Mouse (Mus musculus) lung, embryonic 16.5 days (tissue): Measurements from ENCODE around the gene C8g. TPM values are rescaled to one million over a fixed set of nuclear protein-coding genes. Genes with fewer than 3 reads are reported as not detected.
A peak's percentile ranks its signal among the peaks of the same experiment; 100 is the strongest.

ENCODE experiments used
- ATAC-seq: fragments of 200-750 bp; cut with Nextera tagmentation; 2 replicates; pipeline ENCODE4 v1.8.0; 2017; ENCODE audit warnings: low read depth, mild to moderate bottlenecking, moderate library complexity
- H3K27ac ChIP-seq: fragments of 300-500 bp; sonication (generic); 2 replicates; pipeline ENCODE4 v1.5.1; 2014; ENCODE audit warnings: mild to moderate bottlenecking, control low read depth, low read length
- H3K27me3 ChIP-seq: fragments of 300-500 bp; sonication (generic); 2 replicates; pipeline ENCODE4 v1.6.1; 2014; ENCODE audit warnings: low read depth, low read length, mixed read lengths; ENCODE audit not compliant: control insufficient read depth, insufficient read depth
- H3K36me3 ChIP-seq: fragments of 300-500 bp; sonication (generic); 2 replicates; pipeline ENCODE4 v1.6.1; 2014; ENCODE audit warnings: low read length; ENCODE audit not compliant: control insufficient read depth, insufficient read depth
- H3K4me1 ChIP-seq: fragments of 300-500 bp; sonication (generic); replicated peaks from 2 replicates; pipeline ENCODE4 v1.6.1; 2014; ENCODE audit warnings: low read length, mixed read lengths; ENCODE audit not compliant: control insufficient read depth, insufficient read depth
- H3K4me2 ChIP-seq: fragments of 300-500 bp; sonication (generic); 2 replicates; pipeline ENCODE4 v1.6.1; 2014; ENCODE audit warnings: low read depth, low read length, control low read depth
- H3K4me3 ChIP-seq: fragments of 300-500 bp; sonication (generic); 2 replicates; pipeline ENCODE4 v1.5.1; 2014; ENCODE audit warnings: mild to moderate bottlenecking, low read length, control low read depth
- H3K9ac ChIP-seq: fragments of 300-500 bp; sonication (generic); 2 replicates; pipeline ENCODE4 v1.6.1; 2014; ENCODE audit warnings: low read length, control low read depth
- H3K9me3 ChIP-seq: fragments of 300-500 bp; sonication (generic); 2 replicates; pipeline ENCODE4 v1.6.1; 2016; ENCODE audit warnings: low read length; ENCODE audit not compliant: control insufficient read depth
- WGBS: fragments of 180-500 bp; shearing (Covaris S2); extraction: QIAGEN DNeasy Blood & Tissue Kit; methylation state at CpG from one replicate; pipeline ENCODE4 v1.1.7; 2014; 5-methylcytosine and 5-hydroxymethylcytosine counted together
- polyA plus RNA-seq: library from polyadenylated mRNA; unstranded; fragments of >200 nt; fragmentation: Nextera tagmentation; extraction: Ambion mirVana; gene quantifications from 2 replicates; pipeline ENCODE4 v1.2.1, GENCODE M21; 2015

C8g gene
- polyA plus RNA-seq, 1 experiment from 2014 or later = 6.5 TPM

- 73% methylated on average over 2 of the region's 2 CpGs for WGBS
- H3K4me1 ChIP-seq = peaks cover 8% of the 10 kb centered on the region; the same call in 1 of the 2 replicates
- no peak for ATAC-seq
- H3K27me3 ChIP-seq = no peaks in the 10 kb centered on the region
- no peaks in the 10 kb centered on the region for H3K36me3 ChIP-seq
- H3K27ac ChIP-seq = no peak overlapping the region
- H3K9me3 ChIP-seq = no peaks in the 10 kb centered on the region
- H3K4me3 ChIP-seq = no peak overlapping the region
- no peak overlapping the region for H3K9ac ChIP-seq
- no peak overlapping the region for H3K4me2 ChIP-seq
Observed at GRCm38 (mm10) chr2:25472550-25472949, 29.0 kb downstream of the C8g start.

GRCm38 (mm10) chr2:25469969-25470368, 31.6 kb downstream of the C8g start, which contains the start of gene Ptgds:
Gene Ptgds, minus strand, starts transcription at chr2:25470046.
- Histone ChIP-seq H3K9me3 (no peaks in the 10 kb centered on the region), H3K36me3 (no peaks in the 10 kb centered on the region), H3K4me2 (no peak within 1 kb of the TSS), H3K27me3 (no peaks in the 10 kb centered on the region), H3K4me1 (peaks cover 8% of the 10 kb centered on the region; the same call in 1 of the 2 replicates), H3K4me3 (no peak within 1 kb of the TSS), H3K9ac (no peak within 1 kb of the TSS), H3K27ac (peak within 1 kb of the TSS; percentile 55)
- ATAC-seq = no peak
- WGBS = 40% methylated on average over 6 of the region's 6 CpGs

- peak overlapping the region; percentile 55 for H3K27ac ChIP-seq
- no peak overlapping the region for H3K4me3 ChIP-seq
- no peak overlapping the region for H3K9ac ChIP-seq
- ATAC-seq = peak; percentile 77
- no peaks in the 10 kb centered on the region for H3K36me3 ChIP-seq
- no peak overlapping the region for H3K4me2 ChIP-seq
- H3K27me3 ChIP-seq = no peaks in the 10 kb centered on the region
- 60% methylated on average over 10 of the region's 10 CpGs for WGBS
- H3K4me1 ChIP-seq = peaks cover 8% of the 10 kb centered on the region; the same call in 1 of the 2 replicates
- no peaks in the 10 kb centered on the region for H3K9me3 ChIP-seq
Observed at GRCm38 (mm10) chr2:25468962-25469915, 32.3 kb downstream of the C8g start.

- H3K4me3 ChIP-seq = no peak overlapping the region
- H3K9ac ChIP-seq = no peak overlapping the region
- WGBS = 65% methylated on average over 14 of the region's 14 CpGs
- H3K27ac ChIP-seq = no peak overlapping the region
- no peak overlapping the region for H3K4me2 ChIP-seq
- no peak for ATAC-seq
- H3K9me3 ChIP-seq = no peaks in the 10 kb centered on the region
- H3K27me3 ChIP-seq = no peaks in the 10 kb centered on the region
- peaks cover 8% of the 10 kb centered on the region; the same call in 1 of the 2 replicates for H3K4me1 ChIP-seq
- no peaks in the 10 kb centered on the region for H3K36me3 ChIP-seq
Observed at GRCm38 (mm10) chr2:25467606-25468303, 33.8 kb downstream of the C8g start.

- Histone ChIP-seq H3K27ac (no peak overlapping the region), H3K9ac (no peak overlapping the region), H3K4me1 (peaks cover 14% of the 10 kb centered on the region), H3K36me3 (no peaks in the 10 kb centered on the region), H3K27me3 (no peaks in the 10 kb centered on the region), H3K4me2 (no peak overlapping the region), H3K9me3 (no peaks in the 10 kb centered on the region), H3K4me3 (no peak overlapping the region)
- WGBS = 41% methylated on average over 10 of the region's 10 CpGs
- ATAC-seq = no peak
Observed at GRCm38 (mm10) chr2:25465816-25466635, 35.5 kb downstream of the C8g start.

- WGBS = 78% methylated on average over 2 of the region's 2 CpGs
- H3K4me3 ChIP-seq = no peak overlapping the region
- H3K27me3 ChIP-seq = no peaks in the 10 kb centered on the region
- H3K9me3 ChIP-seq = no peaks in the 10 kb centered on the region
- no peak overlapping the region for H3K4me2 ChIP-seq
- peaks cover 15% of the 10 kb centered on the region for H3K4me1 ChIP-seq
- no peak overlapping the region for H3K9ac ChIP-seq
- no peaks in the 10 kb centered on the region for H3K36me3 ChIP-seq
- H3K27ac ChIP-seq = no peak overlapping the region
- ATAC-seq = no peak
Observed at GRCm38 (mm10) chr2:25465256-25465655, 36.3 kb downstream of the C8g start.

- Histone ChIP-seq H3K4me3 (no peak overlapping the region), H3K4me1 (peaks cover 26% of the 10 kb centered on the region), H3K27me3 (no peaks in the 10 kb centered on the region), H3K9ac (no peak overlapping the region), H3K9me3 (no peaks in the 10 kb centered on the region), H3K27ac (no peak overlapping the region), H3K36me3 (no peaks in the 10 kb centered on the region), H3K4me2 (no peak overlapping the region)
- no peak for ATAC-seq
- 75% methylated on average over 3 of the region's 3 CpGs for WGBS
Observed at GRCm38 (mm10) chr2:25463630-25464029, 37.9 kb downstream of the C8g start.

GRCm38 (mm10) chr2:25461407-25461806, 40.1 kb downstream of the C8g start:
- H3K4me1 ChIP-seq = peaks cover 27% of the 10 kb centered on the region
- no peaks in the 10 kb centered on the region for H3K36me3 ChIP-seq
- 19% methylated on average over 3 of the region's 3 CpGs for WGBS
- H3K27me3 ChIP-seq = no peaks in the 10 kb centered on the region
- peak overlapping the region; percentile 77 for H3K4me2 ChIP-seq
- H3K9ac ChIP-seq = peak overlapping the region; percentile 69
- peak overlapping the region; percentile 73 for H3K4me3 ChIP-seq
- no peaks in the 10 kb centered on the region for H3K9me3 ChIP-seq
- H3K27ac ChIP-seq = peak overlapping the region; percentile 96
- no peak for ATAC-seq
